Comparison of ENCODE assay signal across 20 mouse cellular contexts in the genomic region with DNA sequence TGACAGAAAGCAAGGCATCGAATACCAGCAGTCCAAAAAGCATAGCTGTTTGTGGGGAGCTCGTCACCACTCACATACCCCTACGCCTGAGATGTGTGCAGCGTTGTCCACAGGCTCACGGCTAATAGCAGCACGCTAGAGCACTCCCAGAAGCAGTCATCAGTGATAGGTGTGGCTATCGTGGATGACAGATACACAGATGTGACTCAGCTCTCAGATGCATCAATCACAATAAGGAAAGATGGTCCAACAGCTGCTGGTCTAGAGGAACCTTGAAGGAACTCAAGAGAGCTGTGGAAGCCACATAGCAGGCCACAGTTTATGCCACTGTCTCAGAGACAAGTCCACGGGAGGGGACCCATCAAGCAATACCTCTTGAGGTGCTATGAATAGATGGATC. TPM values are rescaled to one million over a fixed set of nuclear protein-coding genes. Genes with fewer than 3 reads are reported as not detected.
DNase-seq lines count a peak whose midpoint lies in the region; ATAC-seq and TF ChIP-seq lines count a peak whose summit lies in the region.
"Had no signal": no experiment of that assay in that cellular context is flagged by ENCODE, and none has a peak within 500 bp of the region (broad histone marks: within the 10 kb centered on the region; RNA-seq: fewer than 3 reads in every experiment).

No protein-coding gene starts in this region.

- no peaks in the 10 kb centered on the region for H3K9me3 ChIP-seq in heart, embryonic 14.5 days (ENCODE audit: control insufficient read depth, low read length)
- H3K9me3 ChIP-seq in liver, embryonic 16.5 days (replicated peaks; ENCODE audit: control insufficient read depth, low read length): no peaks in the 10 kb centered on the region
- no peaks in the 10 kb centered on the region for H3K9me3 ChIP-seq in liver, embryonic 11.5 days (ENCODE audit: control insufficient read depth, low read length)
- no peaks in the 10 kb centered on the region for H3K9me3 ChIP-seq in heart, postnatal 0 days (replicated peaks; ENCODE audit: control insufficient read depth, low read length)
- H3K9me3 ChIP-seq: embryonic facial prominence, embryonic 13.5 days; midbrain, embryonic 10.5 days; neural tube, embryonic 12.5 days had no signal

- DNase-seq in adrenal gland, postnatal 14 days: peak; percentile 53
- DNase-seq in adrenal gland, postnatal 25 days: no peak
- no peak for DNase-seq in heart, postnatal 10 days
- DNase-seq in liver, embryonic 11.5 days (ENCODE audit: low spot score): no peak
- no peak for DNase-seq in heart, postnatal 0 days (ENCODE audit: low spot score)
- DNase-seq in retina, postnatal 1 day: no peak
- DNase-seq: cerebellum, adult 9-10 months; forebrain, postnatal 0 days; thymus, adult 18-20 months had no signal

- H3K4me2 ChIP-seq in heart, embryonic 14.5 days (ENCODE audit: low read length): no peak overlapping the region
- H3K4me2 ChIP-seq in liver, embryonic 16.5 days (ENCODE audit: low read depth, low read length): no peak overlapping the region
- no peak overlapping the region for H3K4me2 ChIP-seq in liver, embryonic 11.5 days
- no peak overlapping the region for H3K4me2 ChIP-seq in heart, postnatal 0 days (ENCODE audit: low read depth, low read length)
- H3K4me2 ChIP-seq: embryonic facial prominence, embryonic 13.5 days; neural tube, embryonic 12.5 days had no signal

- no peak for TF ChIP-seq CTCF in heart, postnatal 0 days (IDR thresholded peaks at IDR 0.05; ENCODE audit: low read depth)

- H3K9ac ChIP-seq in heart, embryonic 14.5 days (ENCODE audit: low read length): no peak overlapping the region
- H3K9ac ChIP-seq in liver, embryonic 16.5 days (ENCODE audit: low read depth, low read length): no peak overlapping the region
- H3K9ac ChIP-seq in liver, embryonic 11.5 days (ENCODE audit: low read depth, low read length): no peak overlapping the region
- H3K9ac ChIP-seq in heart, postnatal 0 days (replicated peaks; ENCODE audit: low read depth, low read length): no peak overlapping the region
- H3K9ac ChIP-seq: embryonic facial prominence, embryonic 13.5 days; forebrain, postnatal 0 days; neural tube, embryonic 12.5 days had no signal

- no peak for TF ChIP-seq EP300 in heart, postnatal 0 days (IDR thresholded peaks at IDR 0.05; ENCODE audit: low read depth)

- peak overlapping the region; percentile 54 to 69; a peak in 3 of 4 replicates for H3K27ac ChIP-seq in heart, embryonic 14.5 days (replicated peaks in 1 of 2; ENCODE audit: control insufficient read depth in 1 of 2, insufficient read depth in 1 of 2, low read depth in 2 of 2, low read length in 2 of 2)
- H3K27ac ChIP-seq in liver, embryonic 16.5 days (ENCODE audit: low read length): peak overlapping the region; percentile 3; the same call in 1 of the 2 replicates
- no peak overlapping the region for H3K27ac ChIP-seq in liver, embryonic 11.5 days (ENCODE audit: low read depth, low read length)
- peak overlapping the region; percentile 69 for H3K27ac ChIP-seq in heart, postnatal 0 days (ENCODE audit: low read depth)
- H3K27ac ChIP-seq: embryonic facial prominence, embryonic 13.5 days; left cerebral cortex, adult 2 months; neural tube, embryonic 12.5 days had no signal

- no peaks in the 10 kb centered on the region for H3K27me3 ChIP-seq in heart, embryonic 14.5 days (ENCODE audit: control insufficient read depth, insufficient read depth, low read length)
- H3K27me3 ChIP-seq in liver, embryonic 16.5 days (ENCODE audit: control insufficient read depth, insufficient read depth, low read depth, low read length): no peaks in the 10 kb centered on the region
- no peaks in the 10 kb centered on the region for H3K27me3 ChIP-seq in liver, embryonic 11.5 days (replicated peaks; ENCODE audit: control insufficient read depth, insufficient read depth, low read length)
- H3K27me3 ChIP-seq in heart, postnatal 0 days (ENCODE audit: control insufficient read depth, insufficient read depth, low read length): no peaks in the 10 kb centered on the region
- H3K27me3 ChIP-seq: embryonic facial prominence, embryonic 13.5 days; neural tube, embryonic 12.5 days had no signal

- WGBS in heart, embryonic 14.5 days: 51% methylated on average over 8 of the region's 8 CpGs
- WGBS in liver, embryonic 16.5 days (ENCODE audit: insufficient replicate concordance): 61% methylated on average over 8 of the region's 8 CpGs
- whole genome bisulfite sequencing in liver, embryonic 11.5 days: 75% methylated on average over 8 of the region's 8 CpGs
- WGBS in heart, postnatal 0 days: 47% methylated on average over 8 of the region's 8 CpGs

- ATAC-seq in heart, embryonic 14.5 days (ENCODE audit: insufficient number of reproducible peaks, insufficient read depth, low FRiP score, low read depth): no peak
- no peak for ATAC-seq in liver, embryonic 16.5 days (ENCODE audit: low read depth)
- ATAC-seq in liver, embryonic 11.5 days (replicated peaks; ENCODE audit: low FRiP score): no peak
- ATAC-seq in heart, postnatal 0 days (ENCODE audit: insufficient read depth, low read depth): no peak
- ATAC-seq: forebrain, postnatal 0 days had no signal

- H3K4me3 ChIP-seq in heart, embryonic 14.5 days (ENCODE audit: control insufficient read depth in 1 of 2, insufficient read depth in 1 of 2, low read depth in 1 of 2, low read length in 2 of 2): no peak overlapping the region
- H3K4me3 ChIP-seq in liver, embryonic 16.5 days (ENCODE audit: low read depth, low read length): no peak overlapping the region
- no peak overlapping the region for H3K4me3 ChIP-seq in liver, embryonic 11.5 days (ENCODE audit: low read depth, low read length)
- no peak overlapping the region for H3K4me3 ChIP-seq in heart, postnatal 0 days (ENCODE audit: low read depth, low read length)
- H3K4me3 ChIP-seq: embryonic facial prominence, embryonic 13.5 days; left cerebral cortex, adult 2 months; midbrain, embryonic 10.5 days; neural tube, embryonic 12.5 days had no signal

- intact Hi-C loops in heart, postnatal 10 days (cut with DNase I): loop anchor here (2.0 kb wide), 1 partner anchor 37 kb away; no protein-coding TSS in a partner anchor

- H3K4me1 ChIP-seq in heart, embryonic 14.5 days (ENCODE audit: control insufficient read depth in 2 of 2, insufficient read depth in 2 of 2, low read length in 2 of 2): peaks cover 28 to 32% of the 10 kb centered on the region in 2 experiments
- H3K4me1 ChIP-seq in liver, embryonic 16.5 days (ENCODE audit: control insufficient read depth, low read depth, low read length): no peaks in the 10 kb centered on the region; the same call in 1 of the 2 replicates
- no peaks in the 10 kb centered on the region for H3K4me1 ChIP-seq in liver, embryonic 11.5 days (replicated peaks; ENCODE audit: control insufficient read depth, insufficient read depth, low read length)
- peaks cover 22% of the 10 kb centered on the region for H3K4me1 ChIP-seq in heart, postnatal 0 days (ENCODE audit: control insufficient read depth, insufficient read depth)

- H3K36me3 ChIP-seq in heart, embryonic 14.5 days (ENCODE audit: control insufficient read depth, insufficient read depth, low read length): no peaks in the 10 kb centered on the region
- H3K36me3 ChIP-seq in liver, embryonic 16.5 days (ENCODE audit: control insufficient read depth, insufficient read depth): no peaks in the 10 kb centered on the region
- no peaks in the 10 kb centered on the region for H3K36me3 ChIP-seq in liver, embryonic 11.5 days (ENCODE audit: control insufficient read depth, insufficient read depth, low read length)
- H3K36me3 ChIP-seq in heart, postnatal 0 days (replicated peaks; ENCODE audit: control insufficient read depth, insufficient read depth, low read length): no peaks in the 10 kb centered on the region
- H3K36me3 ChIP-seq: embryonic facial prominence, embryonic 13.5 days; midbrain, embryonic 10.5 days; neural tube, embryonic 12.5 days had no signal

RNA-seq across cellular contexts. Expression of a gene that starts 27.3 kb away (rescaled TPM):
- 27.5 and 35.7 TPM in 2 replicates for total RNA-seq in adrenal gland, postnatal 14 days (2021)
- total RNA-seq in adrenal gland, postnatal 25 days (2021): 17.7 and 24.8 TPM in 2 replicates
- 21.2 and 21.6 TPM in 2 replicates for polyA plus RNA-seq in heart, embryonic 14.5 days (2014; fragmentation: Nextera tagmentation; extraction: Ambion mirVana)
- 10 to 100 TPM; 54.0 to 54.3 TPM for total RNA-seq in heart, postnatal 10 days (2021)
- 2.8 and 3.1 TPM in 2 replicates for polyA plus RNA-seq in liver, embryonic 16.5 days (2015; fragmentation: Nextera tagmentation; extraction: Ambion mirVana)
- polyA plus RNA-seq in liver, embryonic 11.5 days (2014; fragmentation: Nextera tagmentation; extraction: Ambion mirVana): 7.1 and 10.5 TPM in 2 replicates
- 54.0 and 63.3 TPM in 2 replicates for total RNA-seq in heart, postnatal 0 days (2014; rRNA removed; ENCODE audit: low replicate concordance)
- polyA plus RNA-seq in heart, postnatal 0 days (2015; fragmentation: Nextera tagmentation; extraction: Ambion mirVana): 4.9 and 5.7 TPM in 2 replicates

RNA-seq across cellular contexts. Expression of a gene that starts 36.0 kb away (rescaled TPM):
- 217 and 247 TPM in 2 replicates for total RNA-seq in adrenal gland, postnatal 14 days (2021)
- total RNA-seq in adrenal gland, postnatal 25 days (2021): 159 and 211 TPM in 2 replicates
- polyA plus RNA-seq in heart, embryonic 14.5 days (2014; fragmentation: Nextera tagmentation; extraction: Ambion mirVana): 161 and 177 TPM in 2 replicates
- total RNA-seq in heart, postnatal 10 days (2021): 100 to 1,000 TPM; 325 to 346 TPM
- polyA plus RNA-seq in liver, embryonic 16.5 days (2015; fragmentation: Nextera tagmentation; extraction: Ambion mirVana): 50.9 and 54.3 TPM in 2 replicates
- polyA plus RNA-seq in liver, embryonic 11.5 days (2014; fragmentation: Nextera tagmentation; extraction: Ambion mirVana): 161 and 181 TPM in 2 replicates
- total RNA-seq in heart, postnatal 0 days (2014; rRNA removed; ENCODE audit: low replicate concordance): 375 and 401 TPM in 2 replicates
- polyA plus RNA-seq in heart, postnatal 0 days (2015; fragmentation: Nextera tagmentation; extraction: Ambion mirVana): 158 and 159 TPM in 2 replicates

RNA-seq across cellular contexts. Expression of a gene that starts 42.7 kb away (rescaled TPM):
- total RNA-seq in adrenal gland, postnatal 14 days (2021): not detected in 2 replicates
- not detected in 2 replicates for total RNA-seq in adrenal gland, postnatal 25 days (2021)
- not detected in 2 replicates for polyA plus RNA-seq in heart, embryonic 14.5 days (2014; fragmentation: Nextera tagmentation; extraction: Ambion mirVana)
- total RNA-seq in heart, postnatal 10 days (2021): under 1 TPM in 1 of 2 experiments, not detected in 1; 0.36 TPM
- not detected in 2 replicates for polyA plus RNA-seq in liver, embryonic 16.5 days (2015; fragmentation: Nextera tagmentation; extraction: Ambion mirVana)
- not detected in 2 replicates for polyA plus RNA-seq in liver, embryonic 11.5 days (2014; fragmentation: Nextera tagmentation; extraction: Ambion mirVana)
- total RNA-seq in heart, postnatal 0 days (2014; rRNA removed; ENCODE audit: low replicate concordance): not detected in 2 replicates
- polyA plus RNA-seq in heart, postnatal 0 days (2015; fragmentation: Nextera tagmentation; extraction: Ambion mirVana): not detected in 2 replicates
- total RNA-seq: ES-E14; forebrain, postnatal 0 days; gastrocnemius, adult 18-20 months; hematopoietic stem cell, adult 5-6 weeks; left cerebral cortex, adult 2 months had no signal
- polyA plus RNA-seq: embryonic facial prominence, embryonic 13.5 days; forebrain, postnatal 0 days; limb, embryonic 11.5 days; midbrain, embryonic 10.5 days; neural tube, embryonic 12.5 days; stomach, embryonic 14.5 days had no signal
